Mouse (Mus musculus): ENCODE measurements around the gene Med13l.
"Not testable (repeated sequence)": the region's sequence is repeated elsewhere in the genome, so short reads cannot be mapped to it uniquely, and the experiment has no call there.

Med13l gene

DNA sequence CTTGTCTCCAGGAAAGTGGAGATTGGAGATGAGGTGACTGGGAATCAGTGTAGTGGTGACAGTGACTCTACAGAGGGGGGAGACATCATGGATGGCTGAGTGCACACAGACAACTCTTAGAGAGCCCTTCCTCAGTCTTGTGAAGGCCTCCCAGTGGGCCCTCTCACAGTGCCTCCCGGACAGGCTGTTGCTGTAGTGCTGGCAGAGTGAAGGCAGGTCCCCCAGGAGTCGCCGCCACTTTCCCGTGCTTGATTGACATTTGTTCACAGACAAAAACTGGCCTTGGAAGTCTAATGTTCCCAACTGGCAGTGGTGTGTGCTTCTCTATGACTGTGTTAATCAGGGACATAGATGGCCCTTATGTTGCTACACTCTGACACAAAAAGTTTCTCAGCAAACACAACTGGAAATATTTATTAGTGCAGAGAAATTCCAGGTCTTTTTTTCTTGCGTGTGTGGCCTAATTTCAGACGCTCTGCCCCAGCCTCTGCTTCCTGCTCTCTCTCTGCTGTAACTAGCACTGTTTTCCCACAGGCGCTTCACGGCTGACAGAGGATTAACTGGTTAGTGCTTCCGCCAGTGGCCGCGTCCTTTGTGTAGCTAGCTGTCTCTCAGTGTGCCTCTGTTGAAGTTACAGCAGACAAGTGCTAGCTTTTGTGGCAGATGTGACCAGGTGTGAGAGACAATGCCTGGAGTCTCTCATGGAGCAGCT is 75.2 kb downstream of the Med13l start:
- DNase-seq = no peak

DNA sequence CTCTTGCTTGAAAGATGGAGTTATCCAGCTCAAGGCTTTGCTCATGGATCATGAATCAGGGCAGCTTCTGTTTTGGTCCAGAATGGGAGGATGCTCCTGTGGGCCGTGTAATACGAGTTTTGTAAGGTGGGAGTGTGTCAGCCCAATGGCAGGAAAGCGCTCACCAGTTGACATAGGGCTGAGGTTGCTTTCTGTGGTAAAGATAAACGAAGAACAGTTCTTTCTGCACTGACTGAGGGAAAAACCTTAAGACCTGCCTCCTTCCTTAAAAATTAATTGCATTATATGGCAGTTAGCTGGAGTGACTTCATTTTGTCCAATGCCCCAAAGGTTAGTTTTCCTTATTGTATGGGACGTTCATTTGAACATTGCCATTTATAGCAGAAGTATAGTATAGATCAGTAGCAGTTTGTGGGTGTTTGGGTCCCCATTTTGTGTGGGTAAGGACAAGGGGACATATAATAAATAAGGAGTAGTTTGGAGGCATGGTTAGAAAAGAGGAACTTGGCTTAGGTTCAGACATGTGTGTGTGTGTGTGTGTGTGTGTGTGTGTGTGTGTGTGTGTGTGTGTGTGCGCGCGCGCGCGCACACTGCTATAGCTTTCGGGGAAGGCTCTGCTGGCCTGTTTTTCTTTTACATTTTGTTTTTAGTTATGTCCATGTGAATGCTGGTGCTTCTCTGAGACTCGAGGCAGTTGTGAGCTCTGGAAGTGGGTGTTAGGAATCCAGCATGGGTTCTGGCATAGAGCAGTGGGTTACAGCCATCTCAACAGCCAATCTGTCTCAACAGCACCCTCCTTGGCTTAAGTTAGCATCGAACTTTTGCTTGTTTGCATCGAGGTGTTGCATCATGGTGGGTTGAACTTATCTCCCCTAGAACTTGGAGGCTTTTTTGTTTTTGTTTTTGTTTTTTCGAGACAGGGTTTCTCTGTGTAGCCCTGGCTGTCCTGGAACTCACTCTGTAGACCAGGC is 76.2 kb downstream of the Med13l start:
- DNase-seq = no peak

DNA sequence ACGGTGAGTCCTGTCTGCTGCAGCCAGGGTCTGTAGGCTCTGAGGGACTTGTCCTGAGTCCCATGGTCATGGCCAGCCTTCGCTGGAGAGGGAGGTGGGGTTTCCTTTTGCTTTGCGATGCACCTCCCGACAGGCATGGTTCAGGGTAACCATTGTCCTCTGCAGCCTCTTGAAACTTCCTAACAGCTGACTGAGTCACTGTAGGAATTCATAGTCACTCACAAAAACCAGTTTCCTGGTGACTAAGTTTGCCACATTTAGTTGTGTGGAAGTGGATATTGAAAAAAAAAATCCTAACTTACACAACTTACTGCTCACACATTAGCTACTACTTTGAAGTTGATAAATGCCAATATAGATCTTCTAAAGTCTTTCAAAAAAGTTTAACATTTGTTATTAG is 77.5 kb downstream of the Med13l start:
- no peak for DNase-seq

DNA sequence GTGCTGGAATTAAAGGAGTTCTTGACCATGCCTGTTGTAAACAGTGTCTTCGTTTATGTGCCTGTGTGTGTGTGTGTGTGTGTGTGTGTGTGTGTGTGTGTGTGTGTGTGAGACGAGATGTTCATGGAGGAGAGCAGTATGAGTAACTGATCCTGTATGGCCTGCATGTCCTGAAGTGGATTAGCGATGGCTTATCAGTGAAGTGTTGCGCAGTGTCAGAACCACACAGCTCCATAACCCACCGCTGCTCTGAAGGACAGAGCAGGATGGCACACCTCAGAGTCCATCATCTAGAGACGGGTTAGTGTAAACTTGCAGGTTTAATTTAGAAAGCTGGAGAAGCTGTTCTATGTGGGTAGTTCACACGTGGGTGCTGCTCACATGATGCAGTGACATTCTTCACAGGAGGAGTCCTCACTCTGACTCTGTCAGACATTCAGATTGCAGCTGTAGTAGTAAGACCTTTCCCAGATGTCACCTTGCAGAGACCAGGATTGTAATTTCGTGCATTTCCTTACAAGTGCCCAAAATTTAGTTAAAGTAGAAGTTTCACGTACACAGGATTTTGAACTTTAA is 78.1 kb downstream of the Med13l start:
- no peak for DNase-seq

DNA sequence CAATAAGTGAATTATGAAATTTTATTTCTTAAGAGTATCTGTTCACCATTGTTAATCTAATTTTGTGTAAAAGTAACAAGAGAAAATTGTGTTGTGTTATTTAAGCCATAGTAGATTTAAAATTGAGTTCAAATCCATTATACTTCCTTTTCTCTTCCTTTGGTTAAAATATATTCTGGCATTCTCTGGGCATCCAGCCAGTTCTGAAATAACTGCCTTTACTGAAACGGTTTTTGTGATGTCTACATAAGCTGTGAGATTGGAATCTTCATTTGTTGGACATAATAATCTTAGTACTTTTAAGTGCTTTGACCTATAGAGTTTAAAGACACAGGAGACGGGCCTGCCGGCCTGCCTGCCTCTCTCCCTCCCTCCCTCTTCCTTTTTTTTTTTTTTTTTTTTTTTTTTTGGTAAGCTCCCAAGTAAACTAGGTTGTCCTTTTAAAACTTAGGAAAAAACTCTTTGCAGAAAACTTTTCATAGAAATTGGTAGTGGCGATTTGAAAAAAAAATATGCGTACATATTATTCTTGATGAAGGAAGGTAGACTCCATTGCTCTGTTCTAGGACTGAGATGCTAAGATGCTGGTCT is 78.7 kb downstream of the Med13l start:
- DNase-seq = no peak

DNA sequence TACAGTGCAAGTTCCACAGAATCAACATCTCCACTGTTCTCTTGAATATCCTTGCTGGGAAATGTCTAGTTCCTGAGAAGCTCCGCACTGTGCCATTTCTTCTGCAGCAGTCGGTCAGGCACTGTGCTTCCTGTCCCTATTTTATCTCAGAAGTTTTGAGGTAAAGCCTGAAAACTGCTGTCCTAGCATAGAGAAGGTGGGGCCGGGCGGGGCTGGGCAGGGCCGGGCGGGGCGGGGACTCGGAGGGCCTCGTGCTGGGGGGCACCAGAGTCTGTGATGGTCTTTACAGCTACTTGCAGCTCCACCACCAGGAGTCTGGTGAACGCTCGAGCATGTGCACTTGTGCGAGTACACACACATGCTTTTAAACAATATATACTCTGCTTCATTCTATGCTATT is 83.6 kb downstream of the Med13l start:
- DNase-seq = no peak

DNA sequence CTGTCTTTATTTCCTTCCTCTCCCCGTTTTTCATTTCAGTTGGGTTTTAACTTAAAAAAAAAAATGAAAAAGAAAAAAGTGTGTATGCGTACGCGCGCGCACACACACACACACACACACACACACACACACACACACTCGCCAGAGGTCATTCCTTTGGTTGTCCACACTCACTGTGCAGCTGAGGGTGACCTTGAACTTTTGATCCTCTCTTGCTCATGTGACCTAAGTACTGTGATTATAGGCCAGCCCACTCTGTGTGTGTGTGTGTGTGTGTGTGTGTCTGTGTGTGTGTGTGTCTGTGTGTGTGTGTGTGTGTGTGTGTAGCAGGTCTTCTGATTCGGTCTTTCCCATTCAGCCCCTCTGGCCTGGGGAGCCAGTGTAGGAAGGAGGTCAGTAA is 84.0 kb downstream of the Med13l start:
- DNase-seq = no peak

DNA sequence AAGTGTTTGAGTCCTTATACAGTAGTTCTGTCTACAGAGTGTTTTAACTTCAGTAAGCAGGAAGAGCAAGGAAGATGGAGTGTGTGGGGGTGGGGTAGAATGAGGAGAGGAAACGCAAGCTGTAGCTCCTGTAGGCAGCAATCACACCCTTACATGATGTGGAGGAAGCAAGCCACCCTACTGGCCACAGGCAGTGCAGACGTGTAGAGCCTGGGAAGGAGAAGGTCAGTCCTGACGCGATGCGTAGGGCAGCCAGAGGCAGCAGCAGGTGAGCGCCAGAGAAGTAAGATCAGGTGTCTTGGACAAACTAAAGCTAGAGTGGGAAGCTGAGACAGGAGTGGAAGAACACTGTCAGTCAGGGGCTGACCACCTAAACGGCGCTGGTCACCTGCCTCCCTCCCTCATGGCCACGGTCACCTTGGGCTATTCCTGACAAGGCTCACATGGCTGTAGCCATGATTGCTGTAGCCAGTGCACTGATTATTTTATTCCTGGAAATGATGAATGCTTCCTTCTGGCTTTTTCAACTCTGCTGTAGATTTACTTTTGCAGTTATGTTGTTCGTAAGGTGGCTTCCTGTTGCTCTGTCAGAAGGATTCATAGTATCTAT is 84.8 kb downstream of the Med13l start:
- no peak for DNase-seq

DNA sequence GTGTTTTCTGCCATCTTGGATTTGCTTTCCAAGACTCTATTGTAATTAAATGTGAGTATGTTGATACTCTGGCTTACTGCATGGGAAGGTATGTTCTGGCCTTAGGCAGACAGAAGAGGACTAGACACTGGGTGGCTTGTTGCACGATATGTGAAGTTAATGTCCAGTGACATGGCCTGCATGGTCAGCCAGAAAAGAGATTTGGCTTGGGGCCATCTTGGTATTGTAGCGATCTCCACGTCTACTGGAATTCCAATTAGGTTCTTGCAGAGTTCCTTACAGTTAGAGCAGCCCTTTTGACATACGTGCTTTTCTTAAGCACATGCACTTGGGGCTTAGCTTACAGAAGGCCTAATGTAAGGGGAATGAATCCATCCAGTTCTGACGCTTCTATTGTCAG is 86.4 kb downstream of the Med13l start:
- no peak for DNase-seq

DNA sequence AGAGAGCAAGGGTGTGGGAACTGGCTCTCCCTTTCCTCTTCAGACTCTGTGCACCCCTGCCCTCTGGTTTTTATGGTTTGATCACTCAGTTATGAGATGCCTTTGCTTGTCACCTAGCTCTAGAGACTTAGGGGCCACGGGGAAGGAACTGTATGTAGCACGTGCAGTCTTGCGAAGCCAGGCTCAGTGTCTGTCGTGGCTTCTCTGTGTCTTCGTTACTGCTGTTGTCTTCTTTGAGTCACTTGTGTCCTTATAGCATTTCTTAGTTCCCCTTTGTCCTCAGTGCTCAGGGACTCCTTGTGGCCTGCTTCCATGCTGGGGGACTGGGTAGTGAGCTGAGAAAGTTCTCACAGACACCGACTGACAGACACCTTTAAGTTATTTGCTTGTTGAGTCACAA is 86.9 kb downstream of the Med13l start:
- DNase-seq = no peak

DNA sequence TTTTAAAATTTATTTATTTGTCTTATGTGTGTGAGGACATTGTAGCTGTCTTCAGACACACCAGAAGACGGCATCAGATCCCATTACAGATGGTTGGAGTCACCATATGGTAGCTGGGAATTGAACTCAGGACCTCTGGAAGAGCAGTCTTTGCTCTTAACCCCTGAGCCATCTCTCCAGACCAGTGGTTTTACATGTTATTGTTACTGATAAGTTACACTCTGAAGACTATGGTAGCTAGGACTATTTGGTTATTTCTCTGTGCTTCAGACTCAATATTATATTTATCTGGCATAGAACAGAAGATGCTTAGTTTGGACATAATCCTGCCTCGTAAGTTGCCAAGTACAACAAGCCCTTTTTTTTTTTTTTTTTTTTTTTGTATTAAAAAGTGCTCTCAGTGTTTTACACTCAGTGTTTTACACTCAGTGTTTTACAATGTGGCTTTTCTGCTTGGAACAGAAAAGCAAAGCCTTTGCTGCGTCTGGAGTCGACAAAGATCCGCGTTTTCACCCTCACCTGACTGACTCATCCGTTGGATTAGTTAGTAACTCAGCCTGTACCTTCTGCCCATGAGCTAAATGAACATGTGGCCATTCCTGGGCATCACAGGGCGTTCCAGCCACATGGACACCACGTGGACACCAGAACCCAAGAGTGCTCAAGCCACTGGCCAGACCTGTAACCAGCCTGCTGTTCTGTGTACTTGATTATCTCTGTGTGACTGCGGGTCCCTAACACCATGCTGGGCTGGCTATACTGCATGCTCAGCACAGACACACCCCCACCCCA is 88.9 kb downstream of the Med13l start:
- no peak for DNase-seq

DNA sequence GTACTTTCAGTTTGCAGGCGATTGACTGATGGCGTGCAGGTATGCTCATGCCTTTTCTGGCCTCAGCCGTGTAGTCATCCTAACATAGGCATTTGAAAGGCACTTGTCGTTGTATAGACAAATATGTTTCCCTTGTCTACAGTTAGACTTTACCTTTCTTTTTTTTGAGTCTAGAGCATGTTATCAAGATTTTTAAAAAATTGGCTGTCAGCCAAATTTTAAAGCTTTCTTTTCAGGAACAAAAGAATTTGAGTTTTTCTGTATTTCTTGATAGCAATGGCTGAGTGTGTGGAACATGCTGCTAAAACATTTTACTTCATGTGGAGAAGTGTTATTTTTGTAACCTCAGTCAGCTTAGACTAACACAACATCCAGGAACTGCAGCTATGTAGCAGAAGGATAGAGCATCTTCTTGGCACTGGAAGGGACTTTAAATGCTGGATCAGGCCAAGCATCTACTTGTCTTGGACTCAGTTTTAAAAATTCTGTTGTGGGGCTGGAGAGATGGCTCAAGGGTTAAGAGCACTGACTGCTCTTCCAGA is 89.6 kb downstream of the Med13l start:
- DNase-seq = no peak

DNA sequence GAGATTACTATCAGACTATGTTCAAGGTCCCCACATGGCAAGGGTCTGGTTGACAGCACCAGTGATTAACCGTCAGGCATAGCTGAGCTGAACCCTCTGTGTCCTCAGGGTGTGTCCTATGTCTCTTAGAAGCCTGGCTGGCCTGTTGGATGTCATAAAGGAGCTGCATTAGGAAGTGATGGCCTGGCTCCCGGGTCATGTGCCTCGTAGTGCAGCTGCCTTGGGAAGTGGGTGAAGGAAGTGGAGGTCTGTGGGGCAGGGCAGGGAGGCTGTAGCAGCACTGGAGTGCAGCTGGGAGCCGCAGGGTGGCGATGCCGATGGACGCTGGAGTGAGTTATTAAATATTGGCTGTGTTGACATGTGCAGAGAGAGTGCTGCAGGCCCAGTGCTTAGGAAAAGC is 90.3 kb downstream of the Med13l start:
- DNase-seq = no peak

DNA sequence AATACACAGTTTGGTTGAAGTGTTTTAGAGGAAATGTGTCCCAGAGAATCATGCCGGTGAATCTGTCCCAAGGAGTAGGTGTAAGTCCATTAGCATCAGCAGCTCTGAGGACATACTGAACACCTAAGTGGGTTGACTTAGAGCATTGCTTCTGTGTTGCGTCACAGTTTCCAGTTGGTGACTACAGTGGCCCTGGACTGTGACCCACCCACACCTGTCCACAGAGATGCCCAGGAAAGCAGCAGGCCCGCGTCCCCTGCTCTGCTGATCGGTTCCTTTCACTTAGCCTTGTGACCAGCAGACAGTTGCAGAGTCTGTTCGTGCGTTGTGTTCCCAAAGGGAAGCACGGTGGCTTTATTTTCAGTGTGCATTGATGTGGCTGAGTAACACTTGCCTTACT is 92.1 kb downstream of the Med13l start:
- no peak for DNase-seq

DNA sequence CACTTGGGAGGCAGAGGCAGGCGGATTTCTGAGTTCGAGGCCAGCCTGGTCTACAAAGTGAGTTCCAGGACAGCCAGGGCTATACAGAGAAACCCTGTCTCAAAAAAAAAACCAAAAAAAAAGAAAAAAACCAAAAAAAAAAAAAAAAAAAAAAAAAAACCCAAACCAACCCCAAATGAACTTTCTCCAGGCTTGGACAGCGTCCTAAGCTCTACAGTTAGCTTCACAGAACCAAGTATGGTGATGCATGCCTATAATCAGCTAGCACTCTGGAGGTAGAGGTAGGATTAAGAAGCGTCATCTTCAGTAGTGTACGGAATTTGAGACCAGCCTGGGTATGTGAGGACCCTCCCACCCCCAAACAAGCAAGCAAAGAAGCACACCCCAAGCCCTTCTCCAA is 92.6 kb downstream of the Med13l start:
- not testable (repeated sequence) for DNase-seq

DNA sequence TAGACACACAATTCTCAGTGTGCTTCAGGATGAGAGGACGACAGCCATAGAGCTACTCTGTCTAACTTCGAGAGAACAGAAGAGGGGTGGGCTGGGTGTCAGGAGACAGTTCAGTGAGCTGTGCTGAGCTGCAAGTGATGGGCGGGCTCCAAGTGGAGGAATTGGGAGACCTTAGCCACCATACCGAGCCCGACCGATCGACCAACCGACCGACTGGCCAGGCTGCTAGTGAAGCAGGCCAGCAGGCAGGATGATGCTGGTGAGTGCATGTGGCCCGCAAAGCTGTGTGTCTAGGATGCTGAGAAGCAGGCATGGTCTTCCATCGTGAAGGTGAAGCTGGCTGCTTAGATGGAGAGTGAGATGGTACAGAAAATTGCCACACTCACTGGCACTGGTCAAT is 94.1 kb downstream of the Med13l start:
- no peak for DNase-seq

DNA sequence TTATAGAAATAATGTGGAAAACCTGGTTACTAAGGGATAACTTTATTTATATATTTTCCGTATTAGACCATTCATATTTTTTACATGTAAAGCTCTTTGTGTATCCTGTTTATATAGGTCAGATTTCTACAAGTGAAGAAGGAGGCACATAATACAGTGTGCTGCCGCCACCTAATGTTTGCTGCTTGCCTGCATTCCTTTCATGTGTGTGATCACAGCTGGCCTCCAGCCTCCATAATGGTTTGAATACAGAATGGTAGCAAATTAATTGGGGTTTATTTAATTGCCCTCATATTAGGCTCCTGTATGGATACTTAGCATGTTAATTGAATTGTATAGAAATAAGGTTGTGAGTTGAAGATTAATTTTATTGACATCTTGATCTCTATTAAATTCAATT is 94.5 kb downstream of the Med13l start:
- no peak for DNase-seq

DNA sequence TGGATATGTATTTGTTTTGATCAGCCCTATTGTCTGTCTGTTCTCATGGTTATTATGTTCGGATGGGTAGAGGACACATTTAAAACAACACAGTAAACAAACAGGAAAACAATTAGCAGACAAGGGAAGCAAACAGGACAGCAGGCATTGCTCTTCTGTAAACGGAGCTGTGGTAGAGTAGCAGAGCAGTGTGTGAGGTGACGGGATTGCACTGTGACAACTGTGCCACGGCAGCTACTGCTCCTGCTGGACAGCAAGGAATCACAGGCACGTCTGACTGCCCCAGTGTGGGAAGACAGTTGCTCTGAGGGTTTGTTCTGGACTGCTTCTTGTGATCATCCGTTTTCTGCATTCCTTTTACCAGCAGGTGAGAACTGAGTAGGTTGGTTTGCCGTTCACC is 94.9 kb downstream of the Med13l start:
- DNase-seq = no peak

DNA sequence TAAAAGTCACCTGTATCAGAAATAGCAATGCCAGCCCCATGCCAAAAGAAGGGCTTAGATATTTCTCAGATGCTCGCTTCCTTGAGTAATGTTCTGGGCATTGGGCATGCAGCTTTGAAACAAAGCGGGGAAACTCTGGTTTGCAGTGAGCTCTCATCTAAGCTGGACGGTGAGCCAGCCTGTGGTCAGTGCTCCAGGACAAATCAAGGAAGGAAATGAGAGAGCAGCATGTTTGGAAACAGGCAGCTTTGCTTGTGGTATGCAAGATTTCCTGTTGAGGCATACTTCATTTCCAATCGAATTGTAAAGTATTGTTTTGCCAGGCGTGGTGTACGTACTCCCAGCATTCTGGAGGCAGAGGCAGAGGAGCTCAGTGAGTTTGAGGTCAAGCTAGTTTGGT is 95.5 kb downstream of the Med13l start:
- DNase-seq = no peak

DNA sequence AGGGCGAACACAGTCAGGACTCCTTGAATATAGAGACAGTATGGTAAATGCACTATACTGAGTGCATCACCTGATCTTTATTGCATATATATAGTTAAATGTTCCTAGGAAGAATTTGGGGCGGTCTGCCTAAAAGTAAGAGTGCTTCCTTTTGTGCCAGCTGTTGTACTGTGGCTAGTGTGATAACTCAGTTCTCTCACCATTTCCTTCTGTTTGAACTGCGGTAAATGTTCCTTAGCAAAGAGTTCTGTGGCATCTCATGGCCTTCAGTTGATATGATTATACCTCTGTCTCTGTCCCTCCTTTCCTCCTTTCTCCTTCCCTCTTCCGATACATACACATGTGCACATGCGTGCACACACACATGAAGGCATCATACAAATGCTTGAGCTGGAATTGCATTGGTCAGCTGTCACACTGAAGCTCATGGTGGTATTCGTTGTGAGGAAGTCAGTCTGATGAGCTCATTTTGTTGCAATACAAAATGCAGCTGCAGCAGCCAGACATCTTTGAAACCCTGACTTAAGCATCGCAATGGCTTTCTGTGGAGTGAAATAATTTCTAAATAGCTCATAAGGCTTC is 97.9 kb downstream of the Med13l start:
- no peak for DNase-seq

DNA sequence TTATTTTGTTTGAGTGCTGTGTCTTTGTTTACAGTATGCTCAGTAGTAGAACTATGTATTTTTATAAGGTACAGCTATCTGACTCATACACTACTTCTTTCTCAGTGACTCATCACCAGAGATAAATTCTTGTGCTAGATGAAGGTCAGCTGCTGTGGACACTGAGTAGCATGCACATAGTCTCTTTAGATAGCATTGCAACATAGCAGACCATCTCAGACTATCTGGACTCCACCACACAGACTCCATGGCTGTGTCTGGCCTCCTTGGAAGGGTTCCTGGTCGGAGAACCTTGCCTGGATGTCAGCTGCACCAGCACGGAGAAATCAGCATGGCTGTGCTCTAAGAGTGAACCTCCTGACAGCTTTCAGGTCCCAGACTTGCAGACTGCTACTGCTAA is 99.2 kb downstream of the Med13l start:
- DNase-seq = no peak

DNA sequence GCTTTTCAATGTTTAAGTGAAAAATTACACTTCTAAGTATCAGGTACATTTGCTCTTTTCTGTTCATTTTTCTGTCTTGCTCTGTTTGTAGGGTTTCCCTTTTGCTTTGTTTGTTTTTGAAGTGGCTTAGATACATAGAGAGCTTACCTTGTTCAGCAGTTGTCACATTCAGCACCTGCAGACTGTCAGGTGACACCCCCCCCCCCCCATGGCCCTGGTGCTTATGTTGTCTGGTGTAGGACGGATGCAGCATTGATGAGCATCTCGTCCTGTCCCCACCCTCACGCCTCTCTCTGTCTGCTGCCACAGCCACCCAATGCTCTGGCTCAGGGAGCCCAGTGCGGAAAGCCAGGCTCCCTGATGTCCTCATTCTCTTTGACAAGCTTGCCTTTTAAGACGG is 101.3 kb downstream of the Med13l start:
- DNase-seq = no peak

Data from thymus, adult 18-20 months (tissue).